Mouse (Mus musculus): ENCODE measurements around the gene Wdr95.

The Wdr95 gene

GRCm38 (mm10) chr5:149527999-149528729 is at the start of gene Wdr95:
Wdr95 (plus strand) TSS chr5:149528679.
- no peak for DNase-seq (ENCODE audit: low spot score in 2 of 2)

- DNase-seq (ENCODE audit: low spot score in 2 of 2), result no peak
These were observed 46.6 kb upstream of the Wdr95 start for GRCm38 (mm10) chr5:149481920-149482319.

- peak in 1 of 2 experiments; percentile 26 for DNase-seq (ENCODE audit: low spot score in 2 of 2)
These were observed 45.0 kb upstream of the Wdr95 start for GRCm38 (mm10) chr5:149483321-149484052.

GRCm38 (mm10) chr5:149484270-149484669 is 44.2 kb upstream of the Wdr95 start:
- no peak for DNase-seq (ENCODE audit: low spot score in 2 of 2)

- no peak for DNase-seq (ENCODE audit: low spot score in 2 of 2)
These were observed 43.0 kb upstream of the Wdr95 start for GRCm38 (mm10) chr5:149485447-149485846.

- no peak for DNase-seq (ENCODE audit: low spot score in 2 of 2)
These were observed 40.0 kb upstream of the Wdr95 start for GRCm38 (mm10) chr5:149488360-149489021.

GRCm38 (mm10) chr5:149489136-149489535 is 39.3 kb upstream of the Wdr95 start:
- no peak for DNase-seq (ENCODE audit: low spot score in 2 of 2)

- DNase-seq (ENCODE audit: low spot score in 2 of 2), result no peak
These were observed 38.2 kb upstream of the Wdr95 start for GRCm38 (mm10) chr5:149490275-149490674.

- DNase-seq (ENCODE audit: low spot score in 2 of 2), result no peak
These were observed 32.8 kb upstream of the Wdr95 start for GRCm38 (mm10) chr5:149495655-149496054.

- no peak for DNase-seq (ENCODE audit: low spot score in 2 of 2)
These were observed 31.9 kb upstream of the Wdr95 start for GRCm38 (mm10) chr5:149496401-149497066.

GRCm38 (mm10) chr5:149499936-149500335 is 28.5 kb upstream of the Wdr95 start:
- no peak for DNase-seq (ENCODE audit: low spot score in 2 of 2)

- no peak for DNase-seq (ENCODE audit: low spot score in 2 of 2)
These were observed 24.9 kb upstream of the Wdr95 start for GRCm38 (mm10) chr5:149503423-149504175.

- DNase-seq (ENCODE audit: low spot score in 2 of 2), result no peak
These were observed 23.5 kb upstream of the Wdr95 start for GRCm38 (mm10) chr5:149504985-149505384.

GRCm38 (mm10) chr5:149506033-149506432 is 22.4 kb upstream of the Wdr95 start:
- DNase-seq (ENCODE audit: low spot score in 2 of 2), result no peak

GRCm38 (mm10) chr5:149508094-149509029 is 20.1 kb upstream of the Wdr95 start:
- DNase-seq (ENCODE audit: low spot score in 2 of 2), result no peak

- DNase-seq (ENCODE audit: low spot score in 2 of 2), result no peak
These were observed 18.2 kb upstream of the Wdr95 start for GRCm38 (mm10) chr5:149510323-149510722.

- DNase-seq (ENCODE audit: low spot score in 2 of 2), result no peak
These were observed 15.8 kb upstream of the Wdr95 start for GRCm38 (mm10) chr5:149512695-149513094.

- no peak for DNase-seq (ENCODE audit: low spot score in 2 of 2)
These were observed 14.9 kb upstream of the Wdr95 start for GRCm38 (mm10) chr5:149513438-149514086.

- DNase-seq (ENCODE audit: low spot score in 2 of 2), result no peak
These were observed 14.3 kb upstream of the Wdr95 start for GRCm38 (mm10) chr5:149514087-149514671.

Measured in spleen, postnatal 10 days (tissue).